Mouse (Mus musculus) ES-Bruce4 (cell line): ENCODE data around the gene Gm21972. TPM values are rescaled to one million over a fixed set of nuclear protein-coding genes. Genes with fewer than 3 reads are reported as not detected.

Source experiments
- H3K27ac ChIP-seq: 2 replicates; pipeline ENCODE4 v1.5.1; 2012; ENCODE audit warnings: low read length, inconsistent platforms; ENCODE audit not compliant: insufficient read depth
- H3K27me3 ChIP-seq: 2 replicates; pipeline ENCODE4 v1.6.1; 2012; ENCODE audit warnings: mild to moderate bottlenecking, low read length, inconsistent platforms; ENCODE audit not compliant: control insufficient read depth, poor library complexity, insufficient read depth, severe bottlenecking
- H3K36me3 ChIP-seq: 2 replicates; pipeline ENCODE4 v1.6.1; 2012; ENCODE audit warnings: inconsistent platforms, mild to moderate bottlenecking, low read length, moderate library complexity; ENCODE audit not compliant: control insufficient read depth, poor library complexity, insufficient read depth, severe bottlenecking
- H3K4me1 ChIP-seq: one replicate; pipeline ENCODE4 v1.8.1; 2011; ENCODE audit warnings: low read length; ENCODE audit not compliant: control insufficient read depth, insufficient read depth
- H3K4me3 ChIP-seq: 2 replicates; pipeline ENCODE4 v1.5.1; 2011; ENCODE audit warnings: low read depth, mild to moderate bottlenecking, low read length
- H3K9ac ChIP-seq: 2 replicates; pipeline ENCODE4 v1.6.1; 2012; ENCODE audit warnings: low read depth, mild to moderate bottlenecking, inconsistent platforms; ENCODE audit not compliant: poor library complexity, severe bottlenecking
- H3K9me3 ChIP-seq: replicated peaks from 2 replicates; pipeline ENCODE4 v1.6.1; 2012; ENCODE audit warnings: mild to moderate bottlenecking, low read length, inconsistent platforms; ENCODE audit not compliant: control insufficient read depth, poor library complexity, insufficient read depth, severe bottlenecking
- CTCF ChIP-seq: IDR thresholded peaks from one replicate; pipeline ENCODE4 v1.8.1; 2011; ENCODE audit warnings: low read depth, low read length
- EP300 ChIP-seq: IDR thresholded peaks from 2 replicates; pipeline ENCODE4 v1.6.1; 2011; ENCODE audit warnings: low read depth, low read length; ENCODE audit not compliant: insufficient read depth
- POLR2A ChIP-seq: IDR thresholded peaks from one replicate; pipeline ENCODE4 v1.8.1; 2011; ENCODE audit warnings: low read length; ENCODE audit not compliant: insufficient read depth
- polyA plus RNA-seq: library from polyadenylated mRNA; stranded (reverse); fragments of >200 nt; gene quantifications from 2 replicates; pipeline ENCODE4 v1.2.4, GENCODE M21; 2011; ENCODE audit warnings: low read depth; ENCODE audit not compliant: missing spikeins, insufficient read depth, insufficient read length

Gm21972 gene
- polyA plus RNA-seq: 4.1 TPM in 1 of 2 replicates, not detected in the other

GRCm38 (mm10) chr1:86133337-86133736 is at the start of gene Gm21972:
TSS of gene Gm21972 (plus strand) at chr1:86133637.
- H3K9ac ChIP-seq: no peak within 1 kb of the TSS
- TF ChIP-seq EP300: no peak
- TF ChIP-seq CTCF: no peak
- TF ChIP-seq POLR2A: no peak
- no peaks in the 10 kb centered on the region for H3K9me3 ChIP-seq
- H3K4me1 ChIP-seq: no peaks in the 10 kb centered on the region
- no peak within 1 kb of the TSS for H3K27ac ChIP-seq
- H3K4me3 ChIP-seq: no peak within 1 kb of the TSS
- H3K27me3 ChIP-seq: no peaks in the 10 kb centered on the region
- H3K36me3 ChIP-seq: peaks cover 62% of the 10 kb centered on the region

DNA sequence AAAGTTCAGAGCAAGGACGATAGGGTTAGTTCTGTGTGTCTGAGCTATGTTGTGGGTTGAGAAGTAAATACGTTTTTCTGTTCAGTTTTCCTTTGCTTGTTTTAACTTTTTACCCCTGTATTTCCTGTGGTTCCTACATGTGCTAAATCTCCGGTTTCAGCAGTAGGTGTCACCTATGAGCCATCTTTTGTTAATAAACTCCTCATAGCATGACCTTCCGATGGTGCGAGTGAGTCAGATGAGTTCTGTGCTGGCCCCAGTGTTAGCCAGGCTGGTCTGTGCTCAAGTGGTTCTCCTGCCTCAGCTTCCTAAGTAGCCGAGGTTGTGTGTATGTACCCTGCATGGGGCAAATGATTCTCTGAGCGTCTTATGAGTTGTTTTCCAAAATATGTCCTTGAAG is 39.0 kb upstream of the Gm21972 start:
- H3K27me3 ChIP-seq: no peaks in the 10 kb centered on the region
- H3K27ac ChIP-seq: no peak overlapping the region
- H3K9me3 ChIP-seq: no peaks in the 10 kb centered on the region; the same call in 1 of the 2 replicates
- peaks cover 41% of the 10 kb centered on the region for H3K36me3 ChIP-seq
- H3K4me3 ChIP-seq: no peak overlapping the region
- no peak overlapping the region for H3K9ac ChIP-seq
- no peaks in the 10 kb centered on the region for H3K4me1 ChIP-seq
- TF ChIP-seq EP300 (no peak), CTCF (no peak), POLR2A (no peak)

DNA sequence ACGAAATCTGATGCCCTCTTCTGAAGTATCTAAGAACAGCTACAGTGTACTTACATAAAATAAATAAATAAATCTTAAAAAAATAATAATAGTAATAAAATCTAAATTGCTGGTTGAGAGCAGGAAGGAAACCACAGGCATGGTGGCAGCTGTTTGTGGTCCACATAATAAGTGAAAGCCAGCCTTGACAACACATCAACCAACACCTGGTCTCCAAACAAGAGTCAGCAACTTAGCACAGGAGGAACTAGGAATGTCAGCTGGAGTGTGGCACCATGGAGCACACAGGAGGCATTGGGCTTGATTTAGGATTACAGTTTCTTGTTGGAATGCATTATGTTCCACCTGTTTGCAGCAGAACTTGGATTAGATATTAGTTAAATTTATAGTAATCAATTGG is 28.4 kb upstream of the Gm21972 start:
- no peak overlapping the region for H3K4me3 ChIP-seq

DNA sequence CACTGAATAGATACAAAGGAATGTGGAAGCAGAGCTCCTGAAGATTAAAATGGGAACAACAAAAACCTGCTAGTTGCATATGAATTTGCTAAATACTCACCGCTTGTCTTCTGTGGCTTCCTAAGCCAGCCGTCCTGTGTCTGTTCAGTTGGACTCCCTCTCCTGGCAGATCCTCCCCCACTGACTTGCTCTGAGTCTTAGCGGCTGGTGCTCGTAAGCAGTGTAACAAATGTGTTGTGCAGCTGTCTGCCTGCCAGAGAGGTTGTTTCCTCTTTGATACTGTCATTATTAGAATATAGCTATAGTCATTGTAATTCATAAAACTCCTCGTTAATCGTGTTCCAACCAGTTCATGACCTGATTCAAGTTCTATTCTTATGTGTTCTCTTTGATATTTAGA is 21.7 kb upstream of the Gm21972 start, which contains the start of gene Htr2b:
Gene Htr2b (minus strand): TSS at position 192 of the 400 bp plus-strand sequence.
- Histone ChIP-seq H3K4me3 (no peak within 1 kb of the TSS), H3K9me3 (no peaks in the 10 kb centered on the region), H3K9ac (no peak within 1 kb of the TSS), H3K36me3 (peaks cover 3% of the 10 kb centered on the region), H3K4me1 (no peaks in the 10 kb centered on the region), H3K27me3 (no peaks in the 10 kb centered on the region), H3K27ac (no peak within 1 kb of the TSS)
- TF ChIP-seq EP300 (no peak), POLR2A (no peak), CTCF (no peak)

More for the DNA sequence above, 28.4 kb upstream of the Gm21972 start:
- Histone ChIP-seq H3K4me1 (no peaks in the 10 kb centered on the region), H3K27me3 (no peaks in the 10 kb centered on the region), H3K9ac (no peak overlapping the region), H3K27ac (no peak overlapping the region), H3K9me3 (no peaks in the 10 kb centered on the region), H3K36me3 (peaks cover 9% of the 10 kb centered on the region)
- TF ChIP-seq CTCF (no peak), POLR2A (no peak), EP300 (no peak)

DNA sequence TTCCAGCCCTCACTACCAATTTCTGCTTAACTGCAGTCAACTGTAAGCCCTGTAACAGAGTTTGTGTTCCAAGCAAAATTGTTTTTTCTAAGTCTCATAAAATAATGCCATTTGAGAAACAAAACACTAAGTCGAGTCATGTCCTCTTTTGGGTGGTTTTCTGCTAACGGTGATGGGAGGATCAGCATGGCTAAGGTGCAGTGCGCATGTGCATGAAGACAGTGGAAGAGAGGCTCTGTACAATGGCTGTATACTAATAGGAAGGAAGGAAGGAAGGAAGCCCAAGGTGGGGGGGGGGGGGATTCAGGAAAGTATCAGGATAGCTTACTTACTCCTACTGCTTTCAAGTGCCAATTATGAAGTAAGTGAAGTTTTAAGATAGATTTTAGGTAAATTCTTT is 19.3 kb upstream of the Gm21972 start:
- Histone ChIP-seq H3K4me3 (no peak overlapping the region), H3K27me3 (no peaks in the 10 kb centered on the region), H3K9me3 (no peaks in the 10 kb centered on the region), H3K36me3 (peaks cover 15% of the 10 kb centered on the region), H3K9ac (no peak overlapping the region), H3K27ac (no peak overlapping the region), H3K4me1 (no peaks in the 10 kb centered on the region)
- TF ChIP-seq POLR2A (no peak), EP300 (no peak), CTCF (no peak)

GRCm38 (mm10) chr1:86119549-86119948 is 13.9 kb upstream of the Gm21972 start:
- Histone ChIP-seq H3K36me3 (peaks cover 38% of the 10 kb centered on the region), H3K27me3 (no peaks in the 10 kb centered on the region), H3K9ac (no peak overlapping the region), H3K9me3 (no peaks in the 10 kb centered on the region), H3K27ac (no peak overlapping the region), H3K4me1 (no peaks in the 10 kb centered on the region), H3K4me3 (no peak overlapping the region)
- TF ChIP-seq POLR2A: no peak
- TF ChIP-seq CTCF: no peak
- TF ChIP-seq EP300: no peak
